10 mouse cellular contexts compared by ENCODE assay signal in the genomic region with DNA sequence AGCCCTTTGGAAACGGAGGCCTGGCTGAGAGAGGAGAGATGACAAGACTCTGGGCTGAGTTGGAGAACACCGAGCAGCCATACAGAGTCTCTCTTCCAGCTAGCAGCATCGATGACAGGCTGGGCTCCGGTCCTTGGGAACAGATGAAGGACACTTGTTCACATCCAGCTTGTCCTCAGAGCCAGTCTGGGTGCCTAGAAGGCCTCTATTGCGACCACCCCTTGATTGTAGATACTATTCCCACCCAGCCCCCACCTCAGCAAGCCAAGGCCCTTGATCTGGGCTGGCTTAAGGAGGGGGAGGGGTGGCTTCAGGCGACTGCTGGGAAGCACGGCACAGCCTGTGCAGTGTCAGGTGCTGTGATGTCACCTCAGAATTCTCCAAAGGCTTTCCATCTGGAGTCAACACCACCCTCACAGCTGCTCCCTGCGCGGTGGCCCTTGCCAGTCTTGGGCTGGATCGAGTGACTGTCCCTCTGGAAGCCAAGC. TPM values are rescaled to one million over a fixed set of nuclear protein-coding genes. Genes with fewer than 3 reads are reported as not detected.
A peak's percentile ranks its signal among the peaks of the same experiment; 100 is the strongest.
DNase-seq lines count a peak whose midpoint lies in the region; ATAC-seq and TF ChIP-seq lines count a peak whose summit lies in the region.
"Had no signal": no experiment of that assay in that cellular context is flagged by ENCODE, and none has a peak within 500 bp of the region (broad histone marks: within the 10 kb centered on the region; RNA-seq: fewer than 3 reads in every experiment).

No protein-coding gene starts in this region.

- DNase-seq in lung, postnatal 36 days, result no peak
- DNase-seq in thymus, adult 2 months, result no peak
- DNase-seq in adrenal gland, postnatal 4 days (ENCODE audit: low spot score in 2 of 2), result no peak
- DNase-seq: right cerebral cortex, postnatal 4 days had no signal

- ATAC-seq in lung, embryonic 16.5 days (ENCODE audit: low read depth), result peak; percentile 45; the same call in 1 of the 2 replicates
- peak; percentile 45 for ATAC-seq in forebrain, embryonic 16.5 days
- ATAC-seq in heart, embryonic 16.5 days (replicated peaks; ENCODE audit: extremely low read depth, insufficient read depth, low FRiP score), result peak; percentile 56
- 0 out of 2 replicates have a peak, but pooled peaks have one; percentile 17 for ATAC-seq in midbrain, embryonic 15.5 days (replicated peaks)
- no peak for ATAC-seq in intestine, embryonic 16.5 days

- H3K4me1 ChIP-seq in lung, embryonic 16.5 days (replicated peaks; ENCODE audit: control insufficient read depth, insufficient read depth, low read length), result no peaks in the 10 kb centered on the region
- peaks cover 6% of the 10 kb centered on the region for H3K4me1 ChIP-seq in forebrain, embryonic 16.5 days (replicated peaks; ENCODE audit: control insufficient read depth, insufficient read depth, low read length)
- H3K4me1 ChIP-seq in heart, embryonic 16.5 days (ENCODE audit: control insufficient read depth, insufficient read depth, low read length), result peaks cover 29% of the 10 kb centered on the region
- no peaks in the 10 kb centered on the region for H3K4me1 ChIP-seq in midbrain, embryonic 15.5 days
- H3K4me1 ChIP-seq in intestine, embryonic 16.5 days (ENCODE audit: control insufficient read depth, insufficient read depth, low read length), result no peaks in the 10 kb centered on the region
- no peaks in the 10 kb centered on the region for H3K4me1 ChIP-seq in thymus, adult 2 months (replicated peaks; ENCODE audit: control insufficient read depth, insufficient read depth, low read length)

- H3K4me3 ChIP-seq in lung, embryonic 16.5 days (ENCODE audit: low read length), result no peak overlapping the region
- no peak overlapping the region for H3K4me3 ChIP-seq in forebrain, embryonic 16.5 days (replicated peaks; ENCODE audit: low read length)
- H3K4me3 ChIP-seq in heart, embryonic 16.5 days (ENCODE audit: low read length), result no peak overlapping the region
- H3K4me3 ChIP-seq in midbrain, embryonic 15.5 days, result no peak overlapping the region
- H3K4me3 ChIP-seq in intestine, embryonic 16.5 days (ENCODE audit: low read length), result no peak overlapping the region
- no peak overlapping the region for H3K4me3 ChIP-seq in thymus, adult 2 months (ENCODE audit: control insufficient read depth, insufficient read depth, low read length)
- H3K4me3 ChIP-seq: erythroblast, embryonic 14.5 days had no signal

- H3K36me3 ChIP-seq in lung, embryonic 16.5 days (ENCODE audit: control insufficient read depth, insufficient read depth, low read length), result no peaks in the 10 kb centered on the region
- H3K36me3 ChIP-seq in forebrain, embryonic 16.5 days (ENCODE audit: control insufficient read depth, insufficient read depth), result no peaks in the 10 kb centered on the region
- H3K36me3 ChIP-seq in heart, embryonic 16.5 days (ENCODE audit: control insufficient read depth, insufficient read depth), result no peaks in the 10 kb centered on the region
- no peaks in the 10 kb centered on the region for H3K36me3 ChIP-seq in midbrain, embryonic 15.5 days (replicated peaks)
- no peaks in the 10 kb centered on the region for H3K36me3 ChIP-seq in intestine, embryonic 16.5 days (ENCODE audit: control insufficient read depth, insufficient read depth, low read length)
- no peaks in the 10 kb centered on the region for H3K36me3 ChIP-seq in thymus, adult 2 months (ENCODE audit: control insufficient read depth, insufficient read depth, low read length)

- TF ChIP-seq CTCF in thymus, adult 2 months (IDR thresholded peaks at IDR 0.05; ENCODE audit: borderline replicate concordance, control insufficient read depth, extremely low read depth, insufficient read depth, low read length, poor library complexity), result no peak

- TF ChIP-seq POLR2A in thymus, adult 2 months (IDR thresholded peaks at IDR 0.05; ENCODE audit: control insufficient read depth, extremely low read depth, insufficient read depth, low read length, poor library complexity), result no peak

- H3K27ac ChIP-seq in lung, embryonic 16.5 days (ENCODE audit: low read length), result no peak overlapping the region
- no peak overlapping the region for H3K27ac ChIP-seq in forebrain, embryonic 16.5 days (ENCODE audit: low read length)
- H3K27ac ChIP-seq in heart, embryonic 16.5 days (ENCODE audit: low read length), result peak overlapping the region; percentile 28; the same call in 1 of the 2 replicates
- no peak overlapping the region for H3K27ac ChIP-seq in midbrain, embryonic 15.5 days
- H3K27ac ChIP-seq in intestine, embryonic 16.5 days (ENCODE audit: low read length), result no peak overlapping the region
- H3K27ac ChIP-seq in thymus, adult 2 months (ENCODE audit: control insufficient read depth, insufficient read depth, low read length), result no peak overlapping the region

- H3K4me2 ChIP-seq in lung, embryonic 16.5 days (ENCODE audit: low read depth, low read length), result no peak overlapping the region
- H3K4me2 ChIP-seq in forebrain, embryonic 16.5 days (ENCODE audit: low read length), result no peak overlapping the region
- no peak overlapping the region for H3K4me2 ChIP-seq in heart, embryonic 16.5 days (ENCODE audit: low read depth, low read length)
- no peak overlapping the region for H3K4me2 ChIP-seq in midbrain, embryonic 15.5 days
- no peak overlapping the region for H3K4me2 ChIP-seq in intestine, embryonic 16.5 days (ENCODE audit: low read depth, low read length)

- no peaks in the 10 kb centered on the region for H3K9me3 ChIP-seq in lung, embryonic 16.5 days (ENCODE audit: control insufficient read depth, low read length)
- no peaks in the 10 kb centered on the region for H3K9me3 ChIP-seq in forebrain, embryonic 16.5 days (ENCODE audit: control insufficient read depth, low read length)
- no peaks in the 10 kb centered on the region for H3K9me3 ChIP-seq in heart, embryonic 16.5 days (replicated peaks; ENCODE audit: control insufficient read depth, low read length)
- H3K9me3 ChIP-seq in midbrain, embryonic 15.5 days, result no peaks in the 10 kb centered on the region
- no peaks in the 10 kb centered on the region for H3K9me3 ChIP-seq in intestine, embryonic 16.5 days (ENCODE audit: control insufficient read depth, low read length)

- H3K27me3 ChIP-seq in lung, embryonic 16.5 days (ENCODE audit: control insufficient read depth, insufficient read depth, low read depth, low read length), result no peaks in the 10 kb centered on the region
- H3K27me3 ChIP-seq in forebrain, embryonic 16.5 days (replicated peaks; ENCODE audit: control insufficient read depth, insufficient read depth, low read length), result no peaks in the 10 kb centered on the region
- H3K27me3 ChIP-seq in heart, embryonic 16.5 days (ENCODE audit: control insufficient read depth, insufficient read depth, low read length), result no peaks in the 10 kb centered on the region
- H3K27me3 ChIP-seq in midbrain, embryonic 15.5 days (replicated peaks), result no peaks in the 10 kb centered on the region
- no peaks in the 10 kb centered on the region for H3K27me3 ChIP-seq in intestine, embryonic 16.5 days (replicated peaks; ENCODE audit: control insufficient read depth, insufficient read depth, low read length)
- H3K27me3 ChIP-seq in thymus, adult 2 months (ENCODE audit: control insufficient read depth, insufficient read depth, low read length), result no peaks in the 10 kb centered on the region

- H3K9ac ChIP-seq in lung, embryonic 16.5 days (ENCODE audit: low read length), result no peak overlapping the region
- no peak overlapping the region for H3K9ac ChIP-seq in forebrain, embryonic 16.5 days (replicated peaks; ENCODE audit: low read depth, low read length)
- H3K9ac ChIP-seq in heart, embryonic 16.5 days (ENCODE audit: low read length), result no peak overlapping the region
- H3K9ac ChIP-seq in midbrain, embryonic 15.5 days, result no peak overlapping the region
- no peak overlapping the region for H3K9ac ChIP-seq in intestine, embryonic 16.5 days (ENCODE audit: low read depth, low read length)

- WGBS in lung, embryonic 16.5 days, result 43% methylated on average over 10 of the region's 10 CpGs
- WGBS in forebrain, embryonic 16.5 days, result 60% methylated on average over 10 of the region's 10 CpGs
- WGBS in heart, embryonic 16.5 days, result 33% methylated on average over 10 of the region's 10 CpGs
- 48% methylated on average over 10 of the region's 10 CpGs for WGBS in midbrain, embryonic 15.5 days
- WGBS in intestine, embryonic 16.5 days, result 44% methylated on average over 10 of the region's 10 CpGs
- WGBS in thymus, adult 2 months, result 72% methylated on average over 10 of the region's 10 CpGs

RNA-seq across cellular contexts. Expression of a gene that starts 19.3 kb away (rescaled TPM):
- 32.2 and 35.3 TPM in 2 replicates for polyA plus RNA-seq in lung, embryonic 16.5 days (2015; fragmentation: Nextera tagmentation; extraction: Ambion mirVana)
- polyA plus RNA-seq in forebrain, embryonic 16.5 days (2015; fragmentation: Nextera tagmentation; extraction: Ambion mirVana), result 2.7 and 3.0 TPM in 2 replicates
- 14.5 and 17.0 TPM in 2 replicates for polyA plus RNA-seq in heart, embryonic 16.5 days (2015; fragmentation: Nextera tagmentation; extraction: Ambion mirVana)
- 1.9 and 2.2 TPM in 2 replicates for polyA plus RNA-seq in midbrain, embryonic 15.5 days (2015; fragmentation: Nextera tagmentation; extraction: Ambion mirVana)
- polyA plus RNA-seq in intestine, embryonic 16.5 days (2015; fragmentation: Nextera tagmentation; extraction: Ambion mirVana), result 9.3 and 9.6 TPM in 2 replicates
- polyA plus RNA-seq in thymus, adult 2 months (2012; rRNA removed), result 3.6 and 3.8 TPM in 2 replicates
- total RNA-seq in adrenal gland, postnatal 4 days (2021), result 1 to 10 TPM; 3.8 to 4.1 TPM
- polyA plus RNA-seq: erythroblast, embryonic 14.5 days had no signal

RNA-seq across cellular contexts. Expression of a gene that starts 49.8 kb away (rescaled TPM):
- polyA plus RNA-seq in lung, embryonic 16.5 days (2015; fragmentation: Nextera tagmentation; extraction: Ambion mirVana), result 275 and 324 TPM in 2 replicates
- polyA plus RNA-seq in forebrain, embryonic 16.5 days (2015; fragmentation: Nextera tagmentation; extraction: Ambion mirVana), result 0.14 and 0.29 TPM in 2 replicates
- polyA plus RNA-seq in heart, embryonic 16.5 days (2015; fragmentation: Nextera tagmentation; extraction: Ambion mirVana), result 2.9 and 27.8 TPM in 2 replicates
- polyA plus RNA-seq in midbrain, embryonic 15.5 days (2015; fragmentation: Nextera tagmentation; extraction: Ambion mirVana), result 0.23 and 0.51 TPM in 2 replicates
- polyA plus RNA-seq in intestine, embryonic 16.5 days (2015; fragmentation: Nextera tagmentation; extraction: Ambion mirVana), result 0.11 and 0.18 TPM in 2 replicates
- polyA plus RNA-seq in thymus, adult 2 months (2012; rRNA removed), result 2.5 and 6.6 TPM in 2 replicates
- total RNA-seq in adrenal gland, postnatal 4 days (2021), result not detected
- polyA plus RNA-seq: erythroblast, embryonic 14.5 days had no signal
